Mouse (Mus musculus) heart, embryonic 14.5 days (tissue): ENCODE measurements around the gene Slc30a4. TPM values are rescaled to one million over a fixed set of nuclear protein-coding genes. Genes with fewer than 3 reads are reported as not detected.

ENCODE experiments used
- ATAC-seq: fragments of 200-750 bp; cut with Nextera tagmentation; 2 replicates; pipeline ENCODE4 v1.8.0; 2017; ENCODE audit warnings: low read depth, moderate TSS enrichment; ENCODE audit not compliant: insufficient number of reproducible peaks, insufficient read depth, low FRiP score
- H3K27ac ChIP-seq, 2 experiments: fragments of 200-500 bp in 1 of 2; fragments of 300-500 bp in 1 of 2; sonication (generic) in 1 of 2; replicated peaks in 1 of 2; 2 replicates each; pipeline ENCODE4 v1.5.1; 2012 to 2014; ENCODE audit warnings: low read depth in 2 of 2, low read length in 2 of 2, control low read depth in 1 of 2, mild to moderate bottlenecking in 1 of 2, mixed read lengths in 1 of 2; ENCODE audit not compliant: control insufficient read depth in 1 of 2, insufficient read depth in 1 of 2
- H3K27me3 ChIP-seq: fragments of 300-500 bp; sonication (generic); 2 replicates; pipeline ENCODE4 v1.6.1; 2014; ENCODE audit warnings: mild to moderate bottlenecking, low read length, control low read depth; ENCODE audit not compliant: control insufficient read depth, insufficient read depth
- H3K36me3 ChIP-seq: fragments of 300-500 bp; sonication (generic); 2 replicates; pipeline ENCODE4 v1.6.1; 2014; ENCODE audit warnings: mild to moderate bottlenecking, control low read depth, low read length, mixed read lengths; ENCODE audit not compliant: control insufficient read depth, insufficient read depth
- H3K4me1 ChIP-seq, 2 experiments: fragments of 200-500 bp in 1 of 2; fragments of 300-500 bp in 1 of 2; sonication (generic) in 1 of 2; 2 replicates each; pipeline ENCODE4 v1.6.1; 2012 to 2014; ENCODE audit warnings: low read length in 2 of 2, control low read depth in 1 of 2, mixed read lengths in 1 of 2; ENCODE audit not compliant: control insufficient read depth in 2 of 2, insufficient read depth in 2 of 2
- H3K4me2 ChIP-seq: fragments of 300-500 bp; sonication (generic); 2 replicates; pipeline ENCODE4 v1.6.1; 2014; ENCODE audit warnings: mild to moderate bottlenecking, low read length
- H3K4me3 ChIP-seq, 2 experiments: fragments of 200-500 bp in 1 of 2; fragments of 300-500 bp in 1 of 2; sonication (generic) in 1 of 2; 2 replicates each; pipeline ENCODE4 v1.5.1; 2012 to 2014; ENCODE audit warnings: low read length in 2 of 2, mild to moderate bottlenecking in 2 of 2, control low read depth in 1 of 2, low read depth in 1 of 2, moderate library complexity in 1 of 2; ENCODE audit not compliant: control insufficient read depth in 1 of 2, insufficient read depth in 1 of 2
- H3K9ac ChIP-seq: fragments of 300-500 bp; sonication (generic); 2 replicates; pipeline ENCODE4 v1.6.1; 2014; ENCODE audit warnings: mild to moderate bottlenecking, low read length
- H3K9me3 ChIP-seq: fragments of 300-500 bp; sonication (generic); 2 replicates; pipeline ENCODE4 v1.6.1; 2016; ENCODE audit warnings: low read length, control low read depth; ENCODE audit not compliant: control insufficient read depth
- WGBS: fragments of 180-500 bp; shearing (Covaris S2); extraction: QIAGEN DNeasy Blood & Tissue Kit; methylation state at CpG from one replicate; pipeline ENCODE4 v1.1.7; 2014; 5-methylcytosine and 5-hydroxymethylcytosine counted together
- polyA plus RNA-seq: library from polyadenylated mRNA; unstranded; fragments of >200 nt; fragmentation: Nextera tagmentation; extraction: Ambion mirVana; gene quantifications from 2 replicates; pipeline ENCODE4 v1.2.1, GENCODE M21; 2014

The Slc30a4 gene
- polyA plus RNA-seq, 1 experiment from 2014 or later, result 10.9 TPM

DNA sequence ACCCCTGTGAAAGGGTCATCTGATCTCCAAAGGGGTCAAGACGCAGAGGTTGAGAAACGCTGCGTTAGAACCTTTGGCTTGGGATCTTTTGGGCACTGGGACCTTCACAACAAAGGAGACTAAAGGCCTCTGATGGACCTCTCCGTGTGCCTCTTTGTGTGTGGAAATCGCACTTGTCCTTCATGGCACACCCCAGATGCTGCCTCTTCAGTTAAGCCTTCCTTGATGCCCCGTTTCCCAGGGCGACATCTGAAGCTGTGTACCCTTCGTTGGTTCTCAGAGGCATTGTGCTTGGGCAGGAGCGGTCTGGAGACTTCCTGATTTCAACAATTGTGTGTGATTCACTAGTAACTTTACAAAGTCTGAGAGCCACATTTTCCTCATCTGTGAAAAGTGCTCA, 45.7 kb downstream of the Slc30a4 start:
- WGBS, result 84% methylated on average over 9 of the region's 9 CpGs
- no peaks in the 10 kb centered on the region for H3K36me3 ChIP-seq
- peaks cover 0 to 2% of the 10 kb centered on the region in 2 experiments; a peak in 1 of 4 replicates for H3K4me1 ChIP-seq
- H3K9me3 ChIP-seq, result no peaks in the 10 kb centered on the region
- no peak overlapping the region for H3K4me3 ChIP-seq
- no peak for ATAC-seq
- H3K4me2 ChIP-seq, result no peak overlapping the region
- H3K27ac ChIP-seq, result no peak overlapping the region
- H3K9ac ChIP-seq, result no peak overlapping the region
- no peaks in the 10 kb centered on the region for H3K27me3 ChIP-seq

DNA sequence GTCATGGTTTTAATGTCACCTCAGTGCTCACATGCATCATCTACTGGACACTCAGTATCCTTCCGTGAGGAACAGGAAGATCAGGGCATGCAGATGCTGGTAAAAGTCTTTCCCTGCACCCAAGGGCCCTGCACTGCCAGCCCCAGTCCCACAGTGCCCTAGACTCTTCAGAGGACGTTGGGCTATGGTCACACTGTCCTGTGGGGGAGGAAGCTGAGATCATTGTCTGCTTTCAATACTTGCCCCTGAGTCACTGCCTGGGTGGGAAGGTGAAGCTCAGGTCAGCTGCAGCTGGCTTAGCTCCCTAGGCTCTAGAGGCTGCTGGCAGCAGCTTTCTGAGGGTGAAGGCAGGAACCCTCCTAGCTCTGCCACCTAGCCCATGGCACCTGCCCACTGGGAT, 46.4 kb downstream of the Slc30a4 start:
- 66% methylated on average over 2 of the region's 2 CpGs for WGBS
- no peaks in the 10 kb centered on the region for H3K9me3 ChIP-seq
- no peak overlapping the region for H3K27ac ChIP-seq
- ATAC-seq, result no peak
- H3K4me3 ChIP-seq, result no peak overlapping the region
- no peaks in the 10 kb centered on the region for H3K36me3 ChIP-seq
- no peak overlapping the region for H3K4me2 ChIP-seq
- H3K9ac ChIP-seq, result no peak overlapping the region
- peaks cover 0 to 2% of the 10 kb centered on the region in 2 experiments; a peak in 1 of 4 replicates for H3K4me1 ChIP-seq
- H3K27me3 ChIP-seq, result no peaks in the 10 kb centered on the region

DNA sequence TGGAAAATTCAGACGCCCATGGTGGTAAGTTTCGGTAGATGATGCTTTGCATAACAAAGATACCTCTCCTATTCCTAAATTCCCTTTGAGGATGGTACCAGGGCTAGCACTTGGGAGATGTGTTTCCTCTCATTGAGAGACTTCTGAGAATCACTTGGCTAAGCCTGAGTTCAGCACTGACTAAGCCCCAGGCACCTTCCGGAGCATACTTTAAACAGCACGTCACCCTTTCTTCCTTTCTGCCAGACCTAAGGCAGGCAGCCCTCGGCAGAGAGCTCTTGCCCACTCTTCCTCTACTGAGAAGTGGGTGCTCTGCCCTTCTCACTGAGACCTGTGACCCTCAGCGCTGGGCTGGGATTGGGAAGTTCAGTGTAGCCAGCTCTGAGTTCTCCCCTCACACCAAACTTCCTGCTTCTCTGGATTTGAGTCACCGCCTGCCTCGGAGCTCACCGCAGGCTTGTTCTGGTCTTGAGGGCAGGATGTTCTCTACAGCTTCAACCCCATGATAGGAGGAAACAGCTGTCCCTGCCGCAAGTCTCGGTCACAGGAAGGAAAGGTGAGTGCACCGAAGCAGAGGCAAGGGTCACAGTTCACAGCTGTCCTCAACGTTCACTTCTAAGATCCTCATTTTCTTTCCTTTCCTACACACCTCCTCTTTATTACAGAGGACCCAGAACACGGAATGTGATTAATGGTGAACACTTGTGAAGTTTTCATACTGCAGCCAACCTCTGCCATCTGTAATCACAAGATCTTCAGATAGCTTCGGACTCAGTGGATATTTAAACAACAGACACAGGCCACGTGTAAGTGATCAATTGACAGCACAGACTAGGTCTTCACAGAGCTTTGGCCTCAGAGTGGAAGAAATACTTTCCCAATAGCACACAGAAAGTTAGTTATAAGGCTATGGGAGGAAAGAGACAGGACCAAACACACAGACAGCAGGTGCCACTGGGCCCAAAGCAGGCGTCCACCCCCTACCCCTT, 50.1 kb downstream of the Slc30a4 start:
- H3K4me1 ChIP-seq, result peaks cover 0 to 2% of the 10 kb centered on the region in 2 experiments; a peak in 1 of 4 replicates
- no peaks in the 10 kb centered on the region for H3K9me3 ChIP-seq
- H3K36me3 ChIP-seq, result no peaks in the 10 kb centered on the region
- H3K27ac ChIP-seq, result peak overlapping the region; percentile 19 to 53; a peak in 1 of 4 replicates
- H3K9ac ChIP-seq, result no peak overlapping the region
- no peaks in the 10 kb centered on the region for H3K27me3 ChIP-seq
- no peak overlapping the region for H3K4me3 ChIP-seq
- no peak overlapping the region for H3K4me2 ChIP-seq
- no peak for ATAC-seq
- WGBS, result 49% methylated on average over 17 of the region's 17 CpGs

DNA sequence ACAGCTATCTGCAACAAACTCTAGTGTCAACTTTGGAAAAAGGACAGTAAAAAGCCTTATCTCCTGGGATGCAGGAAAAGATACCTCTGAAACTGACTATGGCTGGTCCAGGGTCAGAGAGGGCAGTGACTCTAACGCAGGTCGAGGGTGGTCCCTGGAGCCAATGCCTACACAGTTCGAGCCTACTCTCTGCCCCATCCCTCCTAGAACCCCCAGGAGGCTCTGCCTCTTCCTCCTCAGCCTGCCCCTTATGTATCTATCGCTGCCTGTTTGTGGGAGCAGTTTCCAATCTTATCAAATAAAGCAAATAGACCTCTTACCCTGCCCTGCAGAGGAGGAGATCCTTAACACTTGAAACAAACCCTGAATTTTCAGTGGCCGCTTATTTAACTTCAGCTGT, 63.8 kb downstream of the Slc30a4 start:
- no peak overlapping the region for H3K9ac ChIP-seq
- peaks cover 0 to 2% of the 10 kb centered on the region in 2 experiments; a peak in 1 of 4 replicates for H3K4me1 ChIP-seq
- H3K27ac ChIP-seq, result no peak overlapping the region
- no peak overlapping the region for H3K4me3 ChIP-seq
- H3K36me3 ChIP-seq, result peaks cover 9% of the 10 kb centered on the region
- 36% methylated on average over 5 of the region's 5 CpGs for WGBS
- no peaks in the 10 kb centered on the region for H3K9me3 ChIP-seq
- peaks cover 11% of the 10 kb centered on the region for H3K27me3 ChIP-seq
- ATAC-seq, result no peak
- H3K4me2 ChIP-seq, result no peak overlapping the region

DNA sequence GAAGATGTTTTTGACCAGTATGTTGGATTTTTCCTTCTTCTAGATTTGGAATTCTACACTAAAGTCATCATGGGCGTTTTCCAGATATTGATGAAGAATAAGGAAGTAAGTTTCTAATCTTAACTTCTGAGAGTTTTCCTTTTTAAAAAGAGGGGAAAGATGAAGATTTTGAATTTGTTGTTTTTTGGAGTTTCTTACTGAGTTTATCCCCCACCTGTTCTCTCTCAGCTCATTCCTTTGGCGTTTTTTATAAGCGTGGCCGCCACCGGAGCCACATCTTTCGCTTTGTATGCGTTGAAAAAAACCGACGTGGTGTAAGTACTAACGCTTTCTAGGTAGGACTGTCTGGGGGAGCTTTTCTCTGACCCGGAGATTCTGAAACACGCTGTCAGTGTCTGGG, 64.4 kb downstream of the Slc30a4 start:
- Histone ChIP-seq H3K27me3 (peaks cover 11% of the 10 kb centered on the region), H3K36me3 (peaks cover 15% of the 10 kb centered on the region), H3K4me1 (peaks cover 0 to 2% of the 10 kb centered on the region in 2 experiments; a peak in 1 of 4 replicates), H3K4me3 (peak overlapping the region; percentile 43 to 46), H3K9ac (peak overlapping the region; percentile 54; the same call in 1 of the 2 replicates), H3K27ac (no peak overlapping the region), H3K9me3 (no peaks in the 10 kb centered on the region), H3K4me2 (peak overlapping the region; percentile 79)
- 32% methylated on average over 12 of the region's 12 CpGs for WGBS
- ATAC-seq, result no peak

DNA sequence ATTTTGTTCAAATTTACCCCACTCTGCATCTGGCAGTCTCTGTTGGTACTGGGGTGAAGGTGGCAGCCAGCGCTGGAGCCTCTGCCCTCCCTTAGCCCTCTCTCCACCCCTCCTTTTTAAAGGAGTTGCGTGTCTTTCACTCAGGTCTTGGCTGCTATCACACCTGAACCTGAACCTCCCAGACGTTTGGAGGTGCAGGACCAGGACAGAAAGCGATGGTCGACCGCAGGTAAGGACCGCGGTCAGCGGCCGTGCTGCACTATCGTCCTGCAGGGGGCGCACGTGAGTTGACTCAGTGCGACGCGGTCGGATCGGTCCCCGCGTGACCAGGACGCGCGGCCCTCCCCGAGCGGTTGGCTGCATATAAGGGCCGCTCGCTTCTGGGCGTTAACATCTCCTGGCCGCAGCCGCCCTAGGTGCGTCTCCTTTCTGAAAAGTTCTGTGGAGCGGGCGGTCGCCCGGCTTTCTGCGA, 64.9 kb downstream of the Slc30a4 start:
- H3K27me3 ChIP-seq, result peaks cover 11% of the 10 kb centered on the region
- H3K4me2 ChIP-seq, result peak overlapping the region; percentile 79
- ATAC-seq, result peak; percentile 61; the same call in 1 of the 2 replicates
- 1% methylated on average over 36 of the region's 36 CpGs for WGBS
- peak overlapping the region; percentile 54; the same call in 1 of the 2 replicates for H3K9ac ChIP-seq
- H3K4me1 ChIP-seq, result peaks cover 0 to 2% of the 10 kb centered on the region in 2 experiments; a peak in 1 of 4 replicates
- H3K36me3 ChIP-seq, result peaks cover 20% of the 10 kb centered on the region
- peak overlapping the region; percentile 43 to 46 for H3K4me3 ChIP-seq
- H3K27ac ChIP-seq, result no peak overlapping the region
- H3K9me3 ChIP-seq, result no peaks in the 10 kb centered on the region

DNA sequence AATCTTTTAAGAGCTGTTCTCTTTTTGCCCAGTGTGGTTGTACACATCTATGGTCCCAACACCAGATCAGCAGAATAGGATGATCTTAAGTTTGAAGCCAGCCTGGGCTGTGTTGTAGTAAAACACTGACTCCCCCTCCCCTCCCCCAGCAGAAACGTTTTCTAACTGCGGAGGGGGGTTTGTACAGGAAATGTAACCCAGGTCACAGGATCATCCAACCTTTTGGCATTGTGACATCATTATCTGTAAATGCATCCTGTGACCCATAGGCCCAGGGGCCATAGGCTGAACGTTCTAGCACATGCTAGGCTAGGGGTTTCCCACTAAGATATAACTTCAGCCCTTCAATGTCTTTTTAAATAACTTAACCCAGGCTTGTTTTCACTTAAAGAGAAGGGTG, 65.8 kb downstream of the Slc30a4 start, which contains the start of gene AA467197:
Gene AA467197, plus strand, starts transcription at position 301 of the 400 bp plus-strand sequence.
- Histone ChIP-seq H3K27ac (no peak within 1 kb of the TSS), H3K9ac (peak within 1 kb of the TSS; percentile 54; the same call in 1 of the 2 replicates), H3K27me3 (peaks cover 11% of the 10 kb centered on the region), H3K36me3 (peaks cover 25% of the 10 kb centered on the region), H3K4me3 (peak within 1 kb of the TSS; percentile 43 to 46), H3K9me3 (no peaks in the 10 kb centered on the region), H3K4me2 (peak within 1 kb of the TSS; percentile 79), H3K4me1 (peaks cover 2 to 5% of the 10 kb centered on the region in 2 experiments; a peak in 1 of 4 replicates)
- ATAC-seq, result no peak
- WGBS, result 50% methylated on average over 3 of the region's 3 CpGs
